Mouse (Mus musculus) left cerebral cortex, adult 2 months (tissue): Measurements from ENCODE around the gene Slc6a11. TPM values are rescaled to one million over a fixed set of nuclear protein-coding genes. Genes with fewer than 3 reads are reported as not detected.

Experiments
- DNase-seq, 2 experiments: peaks; one replicate each; pipeline ENCODE4 v3.0.0; 2021 to 2022; ENCODE audit warnings: low spot score in 2 of 2, mixed read lengths in 1 of 2; ENCODE audit errors: extremely low spot score in 1 of 2
- H3K27ac ChIP-seq: fragments of 200-600 bp; 2 replicates; pipeline ENCODE4 v1.8.1; 2022
- H3K4me3 ChIP-seq: fragments of 200-600 bp; 2 replicates; pipeline ENCODE4 v1.8.1; 2022
- CTCF ChIP-seq: fragments of 200-600 bp; IDR thresholded peaks from 2 replicates; pipeline ENCODE4 v1.8.1; 2022; ENCODE audit warnings: antibody characterized with exemption, mild to moderate bottlenecking, moderate library complexity
- intact Hi-C: fragments of 180-260 bp; cut with DNase I; formaldehyde crosslinking; loops from one replicate; pipeline ENCODE4 v1.15.1; 2025
- total RNA-seq, 2 experiments: library from RNA; stranded (reverse); gene quantifications; 2 replicates each; pipeline ENCODE4 v1.2.3; 2021

The Slc6a11 gene
- total RNA-seq, 2 experiments from 2014 or later: 75.3 to 84.5 TPM

GRCm38 (mm10) chr6:114273997-114274728 lies 143.1 kb downstream of the Slc6a11 start:
- Histone ChIP-seq H3K27ac (no peak overlapping the region), H3K4me3 (no peak overlapping the region)
- no peak for TF ChIP-seq CTCF
- no peak for DNase-seq
- intact Hi-C loops: no loop called here

- intact Hi-C loops: no loop called here
- Histone ChIP-seq H3K27ac (no peak overlapping the region), H3K4me3 (no peak overlapping the region)
- DNase-seq: no peak
- TF ChIP-seq CTCF: peak; percentile 35
Measured at GRCm38 (mm10) chr6:114275800-114276199, 144.8 kb downstream of the Slc6a11 start.

GRCm38 (mm10) chr6:114282469-114283277 lies 151.6 kb downstream of the Slc6a11 start, which contains the start of gene Slc6a1:
Gene Slc6a1, plus strand, starts transcription at chr6:114282635.
- H3K27ac ChIP-seq: peak within 1 kb of the TSS; percentile 86
- DNase-seq: peak; percentile 61 to 82
- intact Hi-C loops: no loop called here
- peak within 1 kb of the TSS; percentile 60 for H3K4me3 ChIP-seq
- no peak for TF ChIP-seq CTCF

GRCm38 (mm10) chr6:114283278-114283770 lies 152.3 kb downstream of the Slc6a11 start:
- Histone ChIP-seq H3K4me3 (peak overlapping the region; percentile 60), H3K27ac (peak overlapping the region; percentile 86)
- intact Hi-C loops: no loop called here
- DNase-seq: no peak
- TF ChIP-seq CTCF: no peak

GRCm38 (mm10) chr6:114283927-114284703 lies 153.1 kb downstream of the Slc6a11 start:
- peak; percentile 36 to 49 for DNase-seq
- intact Hi-C loops: no loop called here
- Histone ChIP-seq H3K4me3 (peak overlapping the region; percentile 60), H3K27ac (peak overlapping the region; percentile 86)
- no peak for TF ChIP-seq CTCF

GRCm38 (mm10) chr6:114285424-114285823 lies 154.4 kb downstream of the Slc6a11 start:
- Histone ChIP-seq H3K27ac (peak overlapping the region; percentile 86), H3K4me3 (peak overlapping the region; percentile 60)
- intact Hi-C loops: no loop called here
- no peak for DNase-seq
- no peak for TF ChIP-seq CTCF

- Histone ChIP-seq H3K27ac (peak overlapping the region; percentile 44), H3K4me3 (no peak overlapping the region)
- TF ChIP-seq CTCF: no peak
- intact Hi-C loops: no loop called here
- no peak for DNase-seq
Measured at GRCm38 (mm10) chr6:114289106-114289505, 158.1 kb downstream of the Slc6a11 start.

GRCm38 (mm10) chr6:114290184-114290583 lies 159.1 kb downstream of the Slc6a11 start:
- peak; percentile 42 to 78 for DNase-seq
- no peak for TF ChIP-seq CTCF
- Histone ChIP-seq H3K27ac (peak overlapping the region; percentile 48; the same call in 1 of the 2 replicates), H3K4me3 (no peak overlapping the region)
- intact Hi-C loops: no loop called here

GRCm38 (mm10) chr6:114290929-114291328 lies 159.9 kb downstream of the Slc6a11 start:
- peak overlapping the region; percentile 48 for H3K27ac ChIP-seq
- no peak for TF ChIP-seq CTCF
- no peak overlapping the region for H3K4me3 ChIP-seq
- intact Hi-C loops: no loop called here
- no peak for DNase-seq

- H3K4me3 ChIP-seq: no peak overlapping the region
- DNase-seq: no peak
- H3K27ac ChIP-seq: peak overlapping the region; percentile 48
- intact Hi-C loops: no loop called here
- TF ChIP-seq CTCF: no peak
Measured at GRCm38 (mm10) chr6:114291396-114291795, 160.4 kb downstream of the Slc6a11 start.

GRCm38 (mm10) chr6:114293511-114293910 lies 162.5 kb downstream of the Slc6a11 start:
- no peak for DNase-seq
- TF ChIP-seq CTCF: no peak
- H3K27ac ChIP-seq: peak overlapping the region; percentile 57
- intact Hi-C loops: no loop called here
- no peak overlapping the region for H3K4me3 ChIP-seq

GRCm38 (mm10) chr6:114295086-114295485 lies 164.0 kb downstream of the Slc6a11 start:
- Histone ChIP-seq H3K27ac (no peak overlapping the region), H3K4me3 (no peak overlapping the region)
- DNase-seq: no peak
- intact Hi-C loops: no loop called here
- TF ChIP-seq CTCF: no peak
